Comparison of ENCODE assay signal across 26 mouse cellular contexts in genomic region chr4:153316519-153316918, GRCm38 (mm10).
DNase-seq lines count a peak whose midpoint lies in the region; ATAC-seq and TF ChIP-seq lines count a peak whose summit lies in the region.
"Had no signal": no experiment of that assay in that cellular context is flagged by ENCODE, and none has a peak within 500 bp of the region (broad histone marks: within the 10 kb centered on the region; RNA-seq: fewer than 3 reads in every experiment).

No protein-coding gene starts in this region.

- no peak for DNase-seq in forebrain, embryonic 10.5 days (ENCODE audit: extremely low spot score, low spot score)
- no peak for DNase-seq in heart, adult 8-10 months (ENCODE audit: low spot score)
- no peak for DNase-seq in midbrain, embryonic 11.5 days (ENCODE audit: low spot score, missing footprints)
- DNase-seq in liver, embryonic 14.5 days (ENCODE audit: low read depth in 3 of 3, low spot score in 3 of 3), result no peak
- DNase-seq: adrenal gland, postnatal 10 days; cerebellum, adult 11 months; cerebellum, adult 9-11 months; gastrocnemius, postnatal 14 days; kidney, adult 9 months; kidney, postnatal 14 days; layer of hippocampus, adult 9-11 months; lung, postnatal 36 days; right cerebral cortex, adult 18-20 months; spleen, adult 18-20 months; thymus, postnatal 14 days had no signal

- TF ChIP-seq CTCF in liver, embryonic 14.5 days (IDR thresholded peaks at IDR 0.05; ENCODE audit: low read depth), result no peak

- 91% methylated on average over 4 of the region's 4 CpGs for WGBS in forebrain, embryonic 10.5 days
- WGBS in forebrain, embryonic 12.5 days, result 90% methylated on average over 4 of the region's 4 CpGs
- 67% methylated on average over 4 of the region's 4 CpGs for WGBS in heart, embryonic 14.5 days
- WGBS in midbrain, embryonic 12.5 days, result 83% methylated on average over 4 of the region's 4 CpGs
- 91% methylated on average over 4 of the region's 4 CpGs for WGBS in midbrain, embryonic 11.5 days
- 66% methylated on average over 4 of the region's 4 CpGs for WGBS in liver, embryonic 14.5 days (ENCODE audit: insufficient replicate concordance)
- 91% methylated on average over 4 of the region's 4 CpGs for WGBS in kidney, embryonic 16.5 days

- peak overlapping the region; percentile 45 for H3K27ac ChIP-seq in forebrain, embryonic 10.5 days
- no peak overlapping the region for H3K27ac ChIP-seq in forebrain, embryonic 12.5 days
- H3K27ac ChIP-seq in heart, embryonic 14.5 days (replicated peaks in 1 of 2; ENCODE audit: control insufficient read depth in 1 of 2, insufficient read depth in 1 of 2, low read depth in 2 of 2, low read length in 2 of 2), result no peak overlapping the region
- peak overlapping the region; percentile 42; the same call in 1 of the 2 replicates for H3K27ac ChIP-seq in midbrain, embryonic 12.5 days (replicated peaks)
- H3K27ac ChIP-seq in midbrain, embryonic 11.5 days (ENCODE audit: low read depth, low read length), result no peak overlapping the region
- no peak overlapping the region for H3K27ac ChIP-seq in liver, embryonic 14.5 days
- H3K27ac ChIP-seq in kidney, embryonic 16.5 days (ENCODE audit: low read length), result no peak overlapping the region
- H3K27ac ChIP-seq: embryonic facial prominence, embryonic 13.5 days; hindbrain, embryonic 14.5 days; neural tube, embryonic 12.5 days had no signal

- peaks cover 4% of the 10 kb centered on the region for H3K4me1 ChIP-seq in forebrain, embryonic 10.5 days
- no peaks in the 10 kb centered on the region for H3K4me1 ChIP-seq in forebrain, embryonic 12.5 days
- peaks cover 6 to 10% of the 10 kb centered on the region in 2 experiments; a peak in 3 of 4 replicates for H3K4me1 ChIP-seq in heart, embryonic 14.5 days (ENCODE audit: control insufficient read depth in 2 of 2, insufficient read depth in 2 of 2, low read length in 2 of 2)
- no peaks in the 10 kb centered on the region for H3K4me1 ChIP-seq in midbrain, embryonic 12.5 days
- H3K4me1 ChIP-seq in midbrain, embryonic 11.5 days (ENCODE audit: control insufficient read depth, insufficient read depth, low read length), result no peaks in the 10 kb centered on the region
- peaks cover 0 to 11% of the 10 kb centered on the region in 2 experiments; a peak in 2 of 4 replicates for H3K4me1 ChIP-seq in liver, embryonic 14.5 days (replicated peaks; ENCODE audit: control insufficient read depth in 2 of 2, insufficient read depth in 2 of 2, low read length in 1 of 2)
- no peaks in the 10 kb centered on the region for H3K4me1 ChIP-seq in kidney, embryonic 16.5 days (ENCODE audit: insufficient read depth, low read length)
- H3K4me1 ChIP-seq: embryonic facial prominence, embryonic 13.5 days; neural tube, embryonic 12.5 days had no signal

- no peaks in the 10 kb centered on the region for H3K9me3 ChIP-seq in forebrain, embryonic 10.5 days
- 0 out of 2 replicates have a peak, but pooled peaks cover 4% of the 10 kb centered on the region for H3K9me3 ChIP-seq in forebrain, embryonic 12.5 days
- H3K9me3 ChIP-seq in heart, embryonic 14.5 days (ENCODE audit: control insufficient read depth, low read length), result peaks cover 3% of the 10 kb centered on the region; the same call in 1 of the 2 replicates
- no peaks in the 10 kb centered on the region for H3K9me3 ChIP-seq in midbrain, embryonic 12.5 days
- H3K9me3 ChIP-seq in midbrain, embryonic 11.5 days (ENCODE audit: control insufficient read depth, low read length), result no peaks in the 10 kb centered on the region
- no peaks in the 10 kb centered on the region; the same call in none of the 2 replicates for H3K9me3 ChIP-seq in liver, embryonic 14.5 days (ENCODE audit: control insufficient read depth, low read length)
- H3K9me3 ChIP-seq in kidney, embryonic 16.5 days (ENCODE audit: low read length), result no peaks in the 10 kb centered on the region; the same call in 1 of the 2 replicates
- H3K9me3 ChIP-seq: embryonic facial prominence, embryonic 13.5 days; neural tube, embryonic 12.5 days had no signal

- no peaks in the 10 kb centered on the region for H3K36me3 ChIP-seq in forebrain, embryonic 10.5 days (replicated peaks)
- H3K36me3 ChIP-seq in forebrain, embryonic 12.5 days (replicated peaks), result no peaks in the 10 kb centered on the region
- no peaks in the 10 kb centered on the region for H3K36me3 ChIP-seq in heart, embryonic 14.5 days (ENCODE audit: control insufficient read depth, insufficient read depth, low read length)
- no peaks in the 10 kb centered on the region for H3K36me3 ChIP-seq in midbrain, embryonic 12.5 days
- H3K36me3 ChIP-seq in midbrain, embryonic 11.5 days (ENCODE audit: control insufficient read depth, insufficient read depth, low read length), result no peaks in the 10 kb centered on the region
- H3K36me3 ChIP-seq in liver, embryonic 14.5 days (replicated peaks; ENCODE audit: control insufficient read depth, insufficient read depth, low read depth), result no peaks in the 10 kb centered on the region
- H3K36me3 ChIP-seq in kidney, embryonic 16.5 days (ENCODE audit: insufficient read depth, low read length), result no peaks in the 10 kb centered on the region
- H3K36me3 ChIP-seq: embryonic facial prominence, embryonic 13.5 days; neural tube, embryonic 12.5 days had no signal

- no peak overlapping the region for H3K4me3 ChIP-seq in forebrain, embryonic 10.5 days
- no peak overlapping the region for H3K4me3 ChIP-seq in forebrain, embryonic 12.5 days (replicated peaks)
- no peak overlapping the region for H3K4me3 ChIP-seq in heart, embryonic 14.5 days (ENCODE audit: control insufficient read depth in 1 of 2, insufficient read depth in 1 of 2, low read depth in 1 of 2, low read length in 2 of 2)
- no peak overlapping the region for H3K4me3 ChIP-seq in midbrain, embryonic 12.5 days
- no peak overlapping the region for H3K4me3 ChIP-seq in midbrain, embryonic 11.5 days (ENCODE audit: low read depth, low read length)
- peak overlapping the region; percentile 29 to 54 for H3K4me3 ChIP-seq in liver, embryonic 14.5 days (ENCODE audit: insufficient read depth in 1 of 2, low read depth in 2 of 2, low read length in 2 of 2)
- H3K4me3 ChIP-seq in kidney, embryonic 16.5 days (ENCODE audit: low read length), result no peak overlapping the region
- H3K4me3 ChIP-seq: embryonic facial prominence, embryonic 13.5 days; myocyte; neural tube, embryonic 12.5 days had no signal

- H3K4me2 ChIP-seq in forebrain, embryonic 12.5 days, result no peak overlapping the region
- peak overlapping the region; percentile 14; the same call in 1 of the 2 replicates for H3K4me2 ChIP-seq in heart, embryonic 14.5 days (ENCODE audit: low read length)
- H3K4me2 ChIP-seq in midbrain, embryonic 12.5 days (replicated peaks), result no peak overlapping the region
- H3K4me2 ChIP-seq in midbrain, embryonic 11.5 days, result no peak overlapping the region
- no peak overlapping the region; the same call in 1 of the 2 replicates for H3K4me2 ChIP-seq in liver, embryonic 14.5 days (ENCODE audit: low read depth)
- H3K4me2 ChIP-seq in kidney, embryonic 16.5 days (replicated peaks; ENCODE audit: low read depth, low read length), result no peak overlapping the region
- H3K4me2 ChIP-seq: embryonic facial prominence, embryonic 13.5 days; hindbrain, embryonic 14.5 days; neural tube, embryonic 12.5 days had no signal

- ATAC-seq in forebrain, embryonic 12.5 days (ENCODE audit: low FRiP score), result no peak
- ATAC-seq in heart, embryonic 14.5 days (ENCODE audit: insufficient number of reproducible peaks, insufficient read depth, low FRiP score, low read depth), result no peak
- no peak for ATAC-seq in midbrain, embryonic 12.5 days (ENCODE audit: low FRiP score, low read depth)
- ATAC-seq in midbrain, embryonic 11.5 days (ENCODE audit: low FRiP score), result no peak
- ATAC-seq in liver, embryonic 14.5 days (ENCODE audit: insufficient read depth), result peak; percentile 45; the same call in 1 of the 2 replicates
- no peak for ATAC-seq in kidney, embryonic 16.5 days (ENCODE audit: low FRiP score, low TSS enrichment)
- ATAC-seq: forebrain, embryonic 14.5 days; intestine, postnatal 0 days; Patski had no signal

- H3K27me3 ChIP-seq in forebrain, embryonic 10.5 days (ENCODE audit: poor library complexity, severe bottlenecking), result peaks cover under 1% of the 10 kb centered on the region; the same call in 1 of the 2 replicates
- H3K27me3 ChIP-seq in forebrain, embryonic 12.5 days, result peaks cover 3% of the 10 kb centered on the region; the same call in 1 of the 2 replicates
- H3K27me3 ChIP-seq in heart, embryonic 14.5 days (ENCODE audit: control insufficient read depth, insufficient read depth, low read length), result no peaks in the 10 kb centered on the region
- H3K27me3 ChIP-seq in midbrain, embryonic 12.5 days, result no peaks in the 10 kb centered on the region
- no peaks in the 10 kb centered on the region for H3K27me3 ChIP-seq in midbrain, embryonic 11.5 days (ENCODE audit: control insufficient read depth, insufficient read depth, low read length)
- no peaks in the 10 kb centered on the region for H3K27me3 ChIP-seq in liver, embryonic 14.5 days (ENCODE audit: control insufficient read depth, insufficient read depth, low read length)
- no peaks in the 10 kb centered on the region for H3K27me3 ChIP-seq in kidney, embryonic 16.5 days (ENCODE audit: insufficient read depth, low read length)
- H3K27me3 ChIP-seq: embryonic facial prominence, embryonic 13.5 days; neural tube, embryonic 12.5 days; Patski had no signal

- TF ChIP-seq EP300 in liver, embryonic 14.5 days (IDR thresholded peaks at IDR 0.05; ENCODE audit: low read depth), result no peak

- H3K9ac ChIP-seq in forebrain, embryonic 12.5 days, result no peak overlapping the region
- no peak overlapping the region for H3K9ac ChIP-seq in heart, embryonic 14.5 days (ENCODE audit: low read length)
- H3K9ac ChIP-seq in midbrain, embryonic 12.5 days (replicated peaks), result no peak overlapping the region
- H3K9ac ChIP-seq in midbrain, embryonic 11.5 days (ENCODE audit: low read length), result no peak overlapping the region
- H3K9ac ChIP-seq in liver, embryonic 14.5 days (replicated peaks), result no peak overlapping the region
- H3K9ac ChIP-seq in kidney, embryonic 16.5 days (replicated peaks; ENCODE audit: low read length), result no peak overlapping the region
- H3K9ac ChIP-seq: embryonic facial prominence, embryonic 13.5 days; hindbrain, embryonic 14.5 days; neural tube, embryonic 12.5 days had no signal

Comparison
In these comparisons a context has a peak if more than half of its experiments do, and no peak if none do; other contexts are left out.
1. H3K27ac ChIP-seq: peak in forebrain, embryonic 10.5 days (single experiment) and midbrain, embryonic 12.5 days (single experiment); none in forebrain, embryonic 12.5 days (single experiment), heart, embryonic 14.5 days (0 of 2), midbrain, embryonic 11.5 days (single experiment), liver, embryonic 14.5 days (single experiment) and kidney, embryonic 16.5 days (single experiment).
2. H3K4me3 ChIP-seq: peak in liver, embryonic 14.5 days (2 of 2); none in forebrain, embryonic 10.5 days (single experiment), forebrain, embryonic 12.5 days (single experiment), heart, embryonic 14.5 days (0 of 2), midbrain, embryonic 12.5 days (single experiment), midbrain, embryonic 11.5 days (single experiment) and kidney, embryonic 16.5 days (single experiment).